Comparison of ENCODE assay signal across 8 mouse cellular contexts in the genomic region with DNA sequence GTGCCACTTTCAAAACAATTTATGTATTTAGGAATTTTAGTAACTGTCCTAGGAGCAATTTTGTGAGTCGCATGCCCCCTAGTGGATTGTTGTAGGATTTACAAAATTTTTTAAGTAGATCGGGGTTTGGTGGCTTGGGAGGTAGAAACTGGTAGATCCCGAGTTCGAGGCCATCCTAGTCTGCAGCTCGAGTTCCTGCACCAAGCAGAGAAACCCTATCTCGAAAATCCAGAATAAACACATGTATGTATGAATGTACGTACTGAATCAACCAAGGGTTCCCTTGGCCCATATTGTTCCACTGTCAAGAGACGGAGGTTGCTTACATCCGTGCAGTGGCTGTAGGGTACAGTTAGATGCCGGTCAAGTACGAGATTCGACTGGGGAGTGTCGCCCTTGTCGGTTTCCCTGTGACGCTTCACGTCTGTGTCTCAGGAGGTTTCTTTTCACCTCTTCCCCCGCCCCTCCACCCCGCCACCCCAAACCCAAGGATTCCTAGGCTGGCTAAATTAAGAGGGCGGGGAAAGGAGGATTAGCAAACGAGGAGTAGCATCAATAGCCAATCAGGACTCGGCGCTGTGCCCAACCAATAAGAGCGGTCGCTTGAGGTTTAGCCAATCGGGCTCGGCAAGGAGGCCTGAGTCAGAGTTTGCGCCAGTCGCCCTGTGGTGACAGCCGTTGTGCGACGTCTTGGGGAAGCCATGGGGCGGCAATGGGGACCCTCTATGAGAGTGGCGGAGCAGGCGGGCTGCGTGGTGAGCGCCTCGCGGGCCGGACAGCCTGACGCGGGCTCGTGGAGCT. TPM values are rescaled to one million over a fixed set of nuclear protein-coding genes. Genes with fewer than 3 reads are reported as not detected.
DNase-seq lines count a peak whose midpoint lies in the region; ATAC-seq and TF ChIP-seq lines count a peak whose summit lies in the region.

A gene (plus strand): TSS at position 645 of the 801 bp plus-strand sequence.

- H3K27ac ChIP-seq in bone marrow, adult 2 months (ENCODE audit: control insufficient read depth, insufficient read depth, low read depth, low read length, poor library complexity): peak within 1 kb of the TSS; percentile 35
- H3K27ac ChIP-seq in embryonic facial prominence, embryonic 15.5 days (replicated peaks): peak within 1 kb of the TSS; percentile 74
- H3K27ac ChIP-seq in limb, embryonic 14.5 days (replicated peaks; ENCODE audit: low read depth, low read length): 0 out of 2 replicates have a peak within 1 kb of the TSS, but pooled peaks have one; percentile 40
- H3K27ac ChIP-seq in midbrain, postnatal 0 days (ENCODE audit: low read depth, low read length): peak within 1 kb of the TSS; percentile 64

- ATAC-seq in embryonic facial prominence, embryonic 15.5 days (ENCODE audit: insufficient number of reproducible peaks, low FRiP score, low TSS enrichment, low read depth): peak; percentile 95
- ATAC-seq in limb, embryonic 14.5 days (ENCODE audit: low FRiP score, low read depth): peak; percentile 93
- peak; percentile 97 for ATAC-seq in midbrain, postnatal 0 days (ENCODE audit: low FRiP score)

- H3K4me2 ChIP-seq in embryonic facial prominence, embryonic 15.5 days (replicated peaks): peak within 1 kb of the TSS; percentile 99
- H3K4me2 ChIP-seq in limb, embryonic 14.5 days (replicated peaks; ENCODE audit: low read depth, low read length, severe bottlenecking): peak within 1 kb of the TSS; percentile 99
- H3K4me2 ChIP-seq in midbrain, postnatal 0 days (ENCODE audit: low read depth, low read length, poor library complexity, severe bottlenecking): peak within 1 kb of the TSS; percentile 100

- TF ChIP-seq CTCF in bone marrow, adult 2 months (IDR thresholded peaks at IDR 0.05; ENCODE audit: control insufficient read depth, insufficient read depth, low read length): no peak
- peak; percentile 71 for TF ChIP-seq CTCF in midbrain, postnatal 0 days (IDR thresholded peaks at IDR 0.05)

- H3K36me3 ChIP-seq in embryonic facial prominence, embryonic 15.5 days: peaks cover 47% of the 10 kb centered on the region
- peaks cover 41% of the 10 kb centered on the region for H3K36me3 ChIP-seq in limb, embryonic 14.5 days (ENCODE audit: control insufficient read depth, insufficient read depth, low read length)
- H3K36me3 ChIP-seq in midbrain, postnatal 0 days (ENCODE audit: insufficient read depth, low read length): peaks cover 35% of the 10 kb centered on the region

- H3K4me1 ChIP-seq in bone marrow, adult 2 months (ENCODE audit: control insufficient read depth, insufficient read depth, low read length): no peaks in the 10 kb centered on the region; the same call in 1 of the 2 replicates
- peaks cover 17% of the 10 kb centered on the region for H3K4me1 ChIP-seq in embryonic facial prominence, embryonic 15.5 days
- H3K4me1 ChIP-seq in limb, embryonic 14.5 days (ENCODE audit: control insufficient read depth, insufficient read depth, low read length): peaks cover 14% of the 10 kb centered on the region
- H3K4me1 ChIP-seq in midbrain, postnatal 0 days (ENCODE audit: insufficient read depth, low read length): peaks cover 14% of the 10 kb centered on the region

- H3K4me3 ChIP-seq in bone marrow, adult 2 months (replicated peaks; ENCODE audit: control insufficient read depth, low read depth, low read length): peak within 1 kb of the TSS; percentile 76
- H3K4me3 ChIP-seq in embryonic facial prominence, embryonic 15.5 days (replicated peaks): peak within 1 kb of the TSS; percentile 98
- peak within 1 kb of the TSS; percentile 86 for H3K4me3 ChIP-seq in limb, embryonic 14.5 days (replicated peaks; ENCODE audit: low read length)
- peak within 1 kb of the TSS; percentile 84 for H3K4me3 ChIP-seq in midbrain, postnatal 0 days (ENCODE audit: low read depth, low read length)

- H3K27me3 ChIP-seq in embryonic facial prominence, embryonic 15.5 days: no peaks in the 10 kb centered on the region
- no peaks in the 10 kb centered on the region for H3K27me3 ChIP-seq in limb, embryonic 14.5 days (ENCODE audit: control insufficient read depth, insufficient read depth, low read length)
- no peaks in the 10 kb centered on the region for H3K27me3 ChIP-seq in midbrain, postnatal 0 days (ENCODE audit: insufficient read depth, low read length)

- peak within 1 kb of the TSS; percentile 73 for H3K9ac ChIP-seq in embryonic facial prominence, embryonic 15.5 days
- peak within 1 kb of the TSS; percentile 73 for H3K9ac ChIP-seq in limb, embryonic 14.5 days (ENCODE audit: low read depth, low read length, severe bottlenecking)
- H3K9ac ChIP-seq in midbrain, postnatal 0 days (replicated peaks; ENCODE audit: low read length, poor library complexity, severe bottlenecking): peak within 1 kb of the TSS; percentile 70

- DNase-seq in 416B (ENCODE audit: low read depth): peak; percentile 99
- peak; percentile 95 for DNase-seq in heart, adult 8-10 months (ENCODE audit: low spot score)
- peak; percentile 98 for DNase-seq in kidney, adult 9 months
- DNase-seq in limb, embryonic 14.5 days (ENCODE audit: low spot score): peak; percentile 100
- DNase-seq in midbrain, postnatal 0 days (ENCODE audit: low spot score): peak; percentile 100
- DNase-seq in spleen, postnatal 14 days (ENCODE audit: low spot score in 2 of 2): peak; percentile 82 to 90

- peak; percentile 77; the same call in 1 of the 2 replicates for TF ChIP-seq POLR2A in bone marrow, adult 2 months (IDR thresholded peaks at IDR 0.05; ENCODE audit: borderline replicate concordance, control insufficient read depth, low read depth, low read length)
- 0 out of 2 replicates have a peak, but pooled peaks have one; percentile 60 for TF ChIP-seq POLR2A in limb, embryonic 14.5 days (IDR thresholded peaks at IDR 0.05; ENCODE audit: borderline replicate concordance, extremely low read depth, insufficient read depth, insufficient read length)

- no peaks in the 10 kb centered on the region for H3K9me3 ChIP-seq in embryonic facial prominence, embryonic 15.5 days (replicated peaks)
- no peaks in the 10 kb centered on the region for H3K9me3 ChIP-seq in limb, embryonic 14.5 days (ENCODE audit: control insufficient read depth, low read length)
- H3K9me3 ChIP-seq in midbrain, postnatal 0 days (ENCODE audit: low read length): no peaks in the 10 kb centered on the region

- WGBS in bone marrow, adult 2 months: under 1% methylated on average over 42 of the region's 42 CpGs
- WGBS in embryonic facial prominence, embryonic 15.5 days: under 1% methylated on average over 42 of the region's 42 CpGs
- 1% methylated on average over 40 of the region's 42 CpGs for WGBS in limb, embryonic 14.5 days
- under 1% methylated on average over 42 of the region's 42 CpGs for WGBS in midbrain, postnatal 0 days

RNA-seq across cellular contexts. Expression of the gene that starts here (rescaled TPM):
- polyA plus RNA-seq in bone marrow, adult 2 months (2011; ENCODE audit: insufficient read depth, insufficient read length, low replicate concordance, missing spikeins): 12.3 and 29.2 TPM in 2 replicates
- polyA plus RNA-seq in embryonic facial prominence, embryonic 15.5 days (2015; fragmentation: Nextera tagmentation; extraction: Ambion mirVana): 38.3 and 40.0 TPM in 2 replicates
- 10 to 100 TPM; 21.8 to 24.1 (median 23.6) TPM for total RNA-seq in heart, adult 8-10 months (2022)
- 43.5 and 63.1 TPM in 2 replicates for polyA plus RNA-seq in limb, embryonic 14.5 days (2012; rRNA removed)
- polyA plus RNA-seq in limb, embryonic 14.5 days (2014; fragmentation: Nextera tagmentation; extraction: Ambion mirVana): 38.0 and 39.2 TPM in 2 replicates
- total RNA-seq in midbrain, postnatal 0 days (2014; rRNA removed): 59.9 and 76.1 TPM in 2 replicates
- 28.5 and 28.8 TPM in 2 replicates for polyA plus RNA-seq in midbrain, postnatal 0 days (2015; fragmentation: Nextera tagmentation; extraction: Ambion mirVana)

Comparison
In these comparisons a context has a peak if more than half of its experiments do, and no peak if none do; other contexts are left out.
1. Peak in every context shown above with its lines: DNase-seq, ATAC-seq, H3K4me3 ChIP-seq and H3K27ac ChIP-seq.